Mouse (Mus musculus) activated CD4-positive, CD25-positive, alpha-beta regulatory T cell, adult 4 months (primary cell): ENCODE results near the gene Stard7. TPM values are rescaled to one million over a fixed set of nuclear protein-coding genes. Genes with fewer than 3 reads are reported as not detected.
"Not testable (repeated sequence)": the region's sequence is repeated elsewhere in the genome, so short reads cannot be mapped to it uniquely, and the experiment has no call there.

Source experiments
- ATAC-seq: one replicate; pipeline ENCODE4 v1.8.0; 2017
- polyA plus RNA-seq, 2 experiments: library from polyadenylated mRNA; unstranded; fragments of 100-300 nt; shearing (Covaris generic); gene quantifications; one replicate each; pipeline ENCODE4 v1.2.1; 2017

The Stard7 gene
- polyA plus RNA-seq, 2 experiments from 2014 or later, result 23.4 to 27.2 TPM

- no peak for ATAC-seq
Observed at GRCm38 (mm10) chr2:127275551-127276320, 5.7 kb downstream of the Stard7 start.

- no peak for ATAC-seq
Observed at GRCm38 (mm10) chr2:127278162-127278561, 8.1 kb downstream of the Stard7 start.

GRCm38 (mm10) chr2:127292250-127292649 lies 22.2 kb downstream of the Stard7 start:
- no peak for ATAC-seq

- ATAC-seq, result no peak
Observed at GRCm38 (mm10) chr2:127297001-127297805, 27.2 kb downstream of the Stard7 start.

GRCm38 (mm10) chr2:127298056-127298455 lies 28.0 kb downstream of the Stard7 start:
- no peak for ATAC-seq

GRCm38 (mm10) chr2:127300701-127301100 lies 30.7 kb downstream of the Stard7 start:
- peak; percentile 40 for ATAC-seq

- no peak for ATAC-seq
Observed at GRCm38 (mm10) chr2:127301883-127302282, 31.9 kb downstream of the Stard7 start.

GRCm38 (mm10) chr2:127304192-127304591 lies 34.2 kb downstream of the Stard7 start:
- ATAC-seq, result not testable (repeated sequence)

- no peak for ATAC-seq
Observed at GRCm38 (mm10) chr2:127304609-127305210, 34.7 kb downstream of the Stard7 start.

- ATAC-seq, result no peak
Observed at GRCm38 (mm10) chr2:127306123-127306522, 36.1 kb downstream of the Stard7 start.

GRCm38 (mm10) chr2:127307179-127307578 lies 37.2 kb downstream of the Stard7 start:
- no peak for ATAC-seq

- peak; percentile 43 for ATAC-seq
Observed at GRCm38 (mm10) chr2:127308660-127309059, 38.6 kb downstream of the Stard7 start.

- ATAC-seq, result peak; percentile 3
Observed at GRCm38 (mm10) chr2:127310246-127310645, 40.2 kb downstream of the Stard7 start.

GRCm38 (mm10) chr2:127310685-127311084 lies 40.7 kb downstream of the Stard7 start:
- ATAC-seq, result no peak

- ATAC-seq, result no peak
Observed at GRCm38 (mm10) chr2:127311193-127311592, 41.2 kb downstream of the Stard7 start.

- ATAC-seq, result no peak
Observed at GRCm38 (mm10) chr2:127312801-127313200, 42.8 kb downstream of the Stard7 start.

GRCm38 (mm10) chr2:127313878-127314277 lies 43.9 kb downstream of the Stard7 start:
- ATAC-seq, result no peak

GRCm38 (mm10) chr2:127314467-127315154 lies 44.6 kb downstream of the Stard7 start:
- ATAC-seq, result peak; percentile 61

GRCm38 (mm10) chr2:127315155-127315470 lies 45.1 kb downstream of the Stard7 start:
- ATAC-seq, result peak; percentile 7

- no peak for ATAC-seq
Observed at GRCm38 (mm10) chr2:127316431-127316830, 46.4 kb downstream of the Stard7 start.

GRCm38 (mm10) chr2:127318136-127318535 lies 48.1 kb downstream of the Stard7 start:
- peak; percentile 53 for ATAC-seq

- peak; percentile 27 for ATAC-seq
Observed at GRCm38 (mm10) chr2:127319071-127319470, 49.1 kb downstream of the Stard7 start.
